Mouse (Mus musculus): ENCODE measurements around the gene Rpa2. TPM values are rescaled to one million over a fixed set of nuclear protein-coding genes. Genes with fewer than 3 reads are reported as not detected.
A peak's percentile ranks its signal among the peaks of the same experiment; 100 is the strongest.
"Not testable (repeated sequence)": the region's sequence is repeated elsewhere in the genome, so short reads cannot be mapped to it uniquely, and the experiment has no call there.

Rpa2 gene
- total RNA-seq, 2 experiments from 2014 or later: 65.5 to 68.4 TPM

GRCm38 (mm10) chr4:132760296-132760695, 7.8 kb upstream of the Rpa2 start:
- peak; percentile 30; the same call in 1 of the 2 replicates for ATAC-seq (replicated peaks; ENCODE audit: poor library complexity)

GRCm38 (mm10) chr4:132762602-132763001, 5.5 kb upstream of the Rpa2 start:
- no peak for ATAC-seq (replicated peaks; ENCODE audit: poor library complexity)

GRCm38 (mm10) chr4:132763125-132763524, 5.0 kb upstream of the Rpa2 start:
- not testable (repeated sequence) for ATAC-seq (replicated peaks; ENCODE audit: poor library complexity)

GRCm38 (mm10) chr4:132771776-132772175, 3.6 kb downstream of the Rpa2 start:
- ATAC-seq (replicated peaks; ENCODE audit: poor library complexity): no peak

- ATAC-seq (replicated peaks; ENCODE audit: poor library complexity): no peak
Observed at GRCm38 (mm10) chr4:132774905-132775304, 6.8 kb downstream of the Rpa2 start.

GRCm38 (mm10) chr4:132776764-132777163, 8.6 kb downstream of the Rpa2 start:
- peak; percentile 76 for ATAC-seq (replicated peaks; ENCODE audit: poor library complexity)

GRCm38 (mm10) chr4:132778562-132779201, 10.6 kb downstream of the Rpa2 start:
- ATAC-seq (replicated peaks; ENCODE audit: poor library complexity): no peak

- ATAC-seq (replicated peaks; ENCODE audit: poor library complexity): peak; percentile 87
Observed at GRCm38 (mm10) chr4:132780288-132780687, 12.2 kb downstream of the Rpa2 start.

GRCm38 (mm10) chr4:132783732-132784131, 15.6 kb downstream of the Rpa2 start:
- peak; percentile 44; the same call in 1 of the 2 replicates for ATAC-seq (replicated peaks; ENCODE audit: poor library complexity)

GRCm38 (mm10) chr4:132785228-132785627, 17.1 kb downstream of the Rpa2 start:
- ATAC-seq (replicated peaks; ENCODE audit: poor library complexity): no peak

GRCm38 (mm10) chr4:132789731-132790130, 21.6 kb downstream of the Rpa2 start:
- no peak for ATAC-seq (replicated peaks; ENCODE audit: poor library complexity)

GRCm38 (mm10) chr4:132793322-132794004, 25.3 kb downstream of the Rpa2 start:
- ATAC-seq (replicated peaks; ENCODE audit: poor library complexity): not testable (repeated sequence)

GRCm38 (mm10) chr4:132794028-132794427, 25.9 kb downstream of the Rpa2 start:
- peak; percentile 47 for ATAC-seq (replicated peaks; ENCODE audit: poor library complexity)

GRCm38 (mm10) chr4:132794760-132795159, 26.6 kb downstream of the Rpa2 start:
- peak; percentile 70 for ATAC-seq (replicated peaks; ENCODE audit: poor library complexity)

GRCm38 (mm10) chr4:132795171-132795570, 27.0 kb downstream of the Rpa2 start:
- no peak for ATAC-seq (replicated peaks; ENCODE audit: poor library complexity)

- peak; percentile 70 for ATAC-seq (replicated peaks; ENCODE audit: poor library complexity)
Observed at GRCm38 (mm10) chr4:132796196-132796886, 28.2 kb downstream of the Rpa2 start, which contains the start of gene Themis2. TSS of gene Themis2 (minus strand) at chr4:132796387.

- no peak for ATAC-seq (replicated peaks; ENCODE audit: poor library complexity)
Observed at GRCm38 (mm10) chr4:132797461-132797860, 29.3 kb downstream of the Rpa2 start.

GRCm38 (mm10) chr4:132798028-132798427, 29.9 kb downstream of the Rpa2 start:
- ATAC-seq (replicated peaks; ENCODE audit: poor library complexity): no peak

GRCm38 (mm10) chr4:132798666-132799065, 30.5 kb downstream of the Rpa2 start:
- ATAC-seq (replicated peaks; ENCODE audit: poor library complexity): not testable (repeated sequence)

GRCm38 (mm10) chr4:132799845-132800244, 31.7 kb downstream of the Rpa2 start:
- no peak for ATAC-seq (replicated peaks; ENCODE audit: poor library complexity)

GRCm38 (mm10) chr4:132801176-132802077, 33.3 kb downstream of the Rpa2 start:
- ATAC-seq (replicated peaks; ENCODE audit: poor library complexity): peak; percentile 47
